Mouse (Mus musculus): ENCODE results near the gene Bst2.

The Bst2 gene

DNA sequence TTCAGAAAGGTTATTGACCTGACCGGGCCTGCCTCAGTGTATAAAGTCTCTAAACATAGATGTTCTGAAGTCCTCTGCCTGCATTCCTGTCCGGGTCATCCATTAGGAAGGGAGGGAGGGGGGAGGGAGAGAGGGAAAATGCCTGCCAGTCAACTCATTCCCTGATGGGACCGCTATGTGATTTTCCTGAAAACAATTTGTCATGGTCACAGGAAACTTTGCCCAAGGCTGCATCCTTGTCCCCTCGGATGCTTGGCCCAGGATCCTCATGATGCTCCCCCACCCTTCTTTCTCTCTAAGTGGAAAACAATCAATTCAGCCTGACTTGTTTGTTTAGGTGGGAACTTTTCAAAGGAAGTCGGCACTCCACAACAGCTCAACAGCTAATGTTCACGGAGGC, 20.5 kb downstream of the Bst2 start:
- no peak for DNase-seq

DNA sequence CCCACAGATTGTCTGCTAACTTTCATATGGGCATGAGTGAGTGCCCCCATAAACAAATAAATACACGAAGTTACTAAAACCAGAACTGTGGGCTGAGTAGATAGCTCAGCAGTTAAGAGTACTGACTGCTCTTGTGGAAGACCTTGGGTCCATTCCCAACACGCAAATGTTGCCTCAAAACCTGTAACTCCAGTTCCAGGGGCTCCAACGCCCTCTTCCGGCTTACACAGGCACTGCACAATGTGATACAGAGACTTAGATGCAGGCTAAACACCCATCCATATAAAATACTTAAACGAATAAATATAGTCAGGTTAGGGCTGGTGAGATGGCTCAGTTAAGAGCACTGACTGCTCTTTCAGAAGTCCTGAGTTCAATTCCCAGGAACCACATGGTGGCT, 22.2 kb downstream of the Bst2 start:
- DNase-seq: no peak

DNA sequence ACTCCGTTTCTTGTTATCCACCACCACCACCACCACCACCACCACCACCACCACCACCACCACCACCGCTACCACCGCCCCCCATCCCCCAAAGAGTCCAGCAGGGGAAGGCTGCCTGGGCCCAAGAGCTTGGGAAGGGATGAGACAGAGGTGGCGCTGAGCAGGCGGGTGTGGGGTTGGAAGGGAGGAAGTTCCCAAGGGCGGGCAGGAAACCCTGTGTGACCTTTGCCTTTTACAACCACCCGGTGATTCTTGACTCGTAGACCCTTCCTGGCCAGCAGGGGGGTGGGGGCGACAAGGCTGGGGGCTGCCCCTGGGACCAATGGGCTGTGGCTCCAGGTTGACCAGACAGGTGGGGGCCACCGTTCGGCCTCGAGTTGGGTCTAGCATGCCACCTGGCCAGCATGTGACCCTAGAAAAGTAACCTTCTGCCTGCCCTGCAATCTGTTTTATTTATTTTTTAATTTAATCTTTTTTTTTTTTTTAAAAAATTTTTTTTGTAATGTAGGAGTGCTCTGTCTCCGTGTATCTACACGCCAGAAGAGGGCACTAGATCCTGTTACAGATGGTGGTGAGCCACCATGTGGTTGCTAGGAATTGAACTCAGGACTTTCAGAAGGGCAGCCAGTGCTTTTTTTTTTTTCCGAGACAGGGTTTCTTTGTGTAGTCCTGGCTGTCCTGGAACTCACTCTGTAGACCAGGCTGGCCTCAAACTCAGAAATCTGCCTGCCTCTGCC, 24.1 kb downstream of the Bst2 start:
- no peak for DNase-seq

DNA sequence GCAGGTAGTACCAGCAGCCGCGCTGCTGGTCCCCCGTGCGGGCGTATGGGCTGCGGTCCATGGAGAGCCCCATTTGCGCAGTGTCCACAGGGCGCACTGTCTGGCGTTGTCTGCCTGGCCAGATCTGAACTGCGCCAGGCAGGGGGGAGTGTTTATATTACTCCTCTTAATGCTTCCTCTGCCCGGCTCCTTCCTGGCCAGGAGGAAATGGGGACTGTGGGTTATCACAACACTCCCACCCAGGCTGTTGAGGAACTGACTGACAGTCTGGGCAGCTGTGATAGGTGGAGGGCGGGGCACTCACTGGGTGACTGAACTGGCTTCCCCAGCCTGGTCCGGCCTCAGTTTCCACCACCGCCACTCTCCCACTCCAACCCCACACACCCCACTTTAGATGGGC, 25.6 kb downstream of the Bst2 start, which contains the start of gene Plvap:
Plvap (minus strand) TSS at position 109 of the 400 bp plus-strand sequence.
- DNase-seq: no peak

DNA sequence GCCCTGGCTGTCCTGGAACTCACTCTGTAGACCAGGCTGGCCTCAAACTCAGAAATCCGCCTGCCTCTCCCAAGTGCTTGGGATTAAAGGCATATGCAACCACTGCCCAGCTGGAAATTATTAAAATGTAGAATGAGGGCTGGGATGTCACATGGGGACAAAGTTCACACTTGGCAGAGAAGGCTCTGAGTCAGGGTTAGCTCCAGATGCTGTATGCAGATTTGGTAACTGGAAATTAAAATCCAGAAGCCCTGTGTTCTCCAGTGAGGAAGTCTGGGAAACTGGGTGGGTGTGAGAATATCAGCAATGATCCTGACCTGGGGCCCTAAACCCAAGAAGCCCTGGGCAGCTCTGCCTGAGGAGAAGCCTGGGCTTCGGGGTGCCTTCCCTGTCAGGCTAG, 27.9 kb downstream of the Bst2 start:
- no peak for DNase-seq

DNA sequence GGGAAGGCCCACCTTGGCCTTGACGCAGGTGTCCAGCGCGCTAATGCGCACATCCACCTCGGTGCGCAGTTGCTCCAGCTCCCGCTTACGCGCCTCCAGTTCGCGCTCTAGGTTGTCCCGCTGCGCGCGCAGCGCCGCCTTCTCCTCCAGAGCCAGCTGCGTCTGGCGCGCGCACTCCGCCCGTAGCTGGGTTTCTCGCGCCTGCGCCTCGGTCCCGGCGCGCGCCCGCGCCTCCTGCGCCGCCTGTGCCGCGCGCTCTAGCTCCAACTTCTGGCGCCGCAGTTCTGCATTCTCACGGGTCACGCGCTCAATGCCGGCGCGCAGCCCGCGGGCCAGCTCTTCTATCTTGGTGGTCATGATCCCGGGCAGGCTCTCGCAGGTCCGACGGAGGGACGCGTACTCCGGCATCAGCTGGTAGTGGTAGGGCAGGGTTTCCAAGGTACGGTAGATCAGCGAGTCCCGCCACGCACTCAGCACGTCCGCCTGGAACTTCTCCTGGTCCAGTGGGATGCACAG, 29.6 kb downstream of the Bst2 start:
- DNase-seq: peak; percentile 87

DNA sequence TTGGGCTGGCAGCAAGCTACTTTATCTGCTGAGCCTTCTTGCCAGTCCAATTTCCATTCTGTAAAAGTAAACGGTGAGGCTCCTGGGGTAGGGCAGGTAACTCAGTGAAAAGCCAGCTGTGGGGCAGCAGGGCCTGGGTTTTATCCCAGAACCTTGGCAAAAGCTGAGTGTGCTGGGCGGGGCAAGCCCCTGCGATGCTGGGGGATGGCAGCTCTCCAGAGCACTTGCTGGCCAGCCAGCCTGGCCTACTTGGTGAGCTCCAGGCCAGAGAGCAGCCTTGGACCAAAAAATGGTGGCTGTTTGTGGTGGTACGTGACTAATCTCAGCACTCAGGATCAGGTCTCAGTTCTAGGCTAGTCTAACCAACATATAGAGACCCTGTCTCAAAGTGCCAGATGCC, 31.3 kb downstream of the Bst2 start:
- DNase-seq: no peak

DNA sequence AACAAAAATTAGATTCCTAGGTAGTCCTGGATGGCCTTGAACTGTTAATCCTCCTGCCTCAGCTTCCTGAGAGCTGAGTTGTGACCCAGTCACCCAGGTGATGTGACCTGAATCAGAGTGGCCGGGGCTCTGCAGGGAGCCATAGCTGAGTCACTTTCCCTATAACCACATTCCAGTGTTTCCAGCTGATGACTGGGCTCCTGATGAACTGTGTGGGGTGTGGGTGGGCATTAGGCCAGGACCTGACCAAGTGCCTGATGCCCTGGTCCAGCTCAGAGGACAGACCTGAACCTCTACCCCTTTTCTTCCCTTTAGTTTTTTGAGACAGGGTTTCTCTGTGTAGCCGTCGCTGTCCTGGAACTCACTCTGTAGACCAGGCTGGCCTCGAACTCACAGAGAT, 31.9 kb downstream of the Bst2 start:
- DNase-seq: no peak

DNA sequence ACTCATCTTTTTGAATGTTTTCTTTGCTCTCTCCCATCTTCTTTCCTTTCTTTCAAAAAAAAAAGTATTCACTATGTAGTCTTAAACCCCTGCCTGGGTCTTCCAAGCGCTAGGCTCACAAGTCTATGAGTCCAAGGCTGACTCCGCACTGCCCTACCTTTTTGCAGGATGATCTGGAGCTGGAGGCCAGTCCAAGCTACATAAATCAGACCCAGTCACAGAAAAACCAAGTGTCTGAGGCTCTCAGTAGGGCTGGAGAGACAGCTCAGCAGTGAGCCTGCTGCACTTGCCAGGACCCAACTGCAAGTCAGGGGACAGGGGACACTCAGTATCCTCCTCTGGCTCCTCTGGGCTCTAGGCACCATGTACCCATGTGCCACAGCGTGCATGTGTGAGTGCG, 32.9 kb downstream of the Bst2 start:
- DNase-seq: no peak

DNA sequence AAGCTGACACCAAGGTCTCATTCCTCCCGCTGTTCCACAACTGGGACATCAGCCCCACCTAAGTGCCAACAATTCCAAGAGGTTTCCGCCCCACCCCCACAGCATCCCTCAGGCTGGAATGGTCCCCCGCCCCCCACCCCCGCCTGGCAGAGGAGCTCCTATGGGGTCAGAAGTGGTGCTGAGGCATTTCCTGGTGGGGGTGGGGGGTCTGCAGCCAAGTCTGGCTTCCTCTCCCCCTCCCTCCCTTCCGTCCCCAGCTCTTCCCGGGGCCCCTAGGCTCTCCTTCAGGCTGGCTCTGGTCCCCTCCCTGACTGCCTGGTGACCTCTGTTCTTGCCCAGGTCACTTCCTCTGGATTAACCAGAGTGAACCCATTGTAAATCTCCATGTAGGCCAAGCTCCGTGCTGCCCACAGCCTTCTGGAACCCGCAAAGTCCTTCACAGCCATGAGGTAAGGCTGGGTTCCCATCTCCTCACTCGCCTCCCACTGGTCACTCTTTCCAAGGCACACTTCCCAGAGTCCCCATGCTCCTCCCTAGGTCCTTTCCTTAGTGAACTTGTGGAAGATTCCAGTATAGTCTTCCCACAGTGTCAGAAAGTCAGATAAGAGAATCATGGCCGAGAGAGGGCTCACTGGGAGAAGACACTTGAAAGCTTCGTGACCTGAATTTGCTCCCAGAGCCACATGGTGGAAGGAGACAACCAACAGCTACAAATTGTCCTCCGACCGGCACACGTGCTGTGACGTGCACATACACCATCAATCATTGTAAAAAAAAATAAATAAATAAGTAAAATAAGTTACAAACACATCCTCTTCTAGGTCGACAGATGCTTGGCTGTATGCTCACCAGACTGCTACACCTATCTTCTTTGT, 38.2 kb downstream of the Bst2 start:
- no peak for DNase-seq

DNA sequence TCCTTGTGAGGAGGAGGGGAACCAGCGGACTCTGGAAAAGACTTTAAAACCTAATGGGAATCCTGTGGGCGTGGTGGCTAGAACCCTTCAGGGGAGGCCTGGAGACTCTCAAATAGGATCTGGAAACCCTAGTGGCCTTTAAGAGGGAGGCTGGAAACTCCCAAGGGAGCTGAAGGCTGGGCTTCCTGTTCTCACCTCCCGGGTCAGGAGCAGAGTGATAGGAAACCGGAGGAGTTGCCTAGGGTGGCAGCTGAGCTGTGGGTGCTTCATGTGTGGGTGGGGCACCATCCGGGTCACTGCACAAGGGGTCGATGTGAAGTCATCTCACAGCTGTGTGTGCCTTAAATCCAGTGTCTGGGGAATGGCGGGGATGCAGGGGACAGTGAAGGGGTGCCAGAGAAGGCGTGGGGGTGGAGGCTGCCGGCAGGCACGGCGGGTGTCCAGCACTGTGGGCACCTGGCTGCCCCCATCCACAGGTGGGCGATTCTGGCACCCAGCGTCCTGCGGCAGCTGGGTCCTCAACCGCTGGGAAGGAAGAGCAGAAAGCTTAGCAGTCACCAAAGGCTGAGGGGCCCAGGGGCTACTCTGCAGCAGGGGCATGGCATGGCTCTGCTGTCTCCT, 39.3 kb downstream of the Bst2 start:
- no peak for DNase-seq

DNA sequence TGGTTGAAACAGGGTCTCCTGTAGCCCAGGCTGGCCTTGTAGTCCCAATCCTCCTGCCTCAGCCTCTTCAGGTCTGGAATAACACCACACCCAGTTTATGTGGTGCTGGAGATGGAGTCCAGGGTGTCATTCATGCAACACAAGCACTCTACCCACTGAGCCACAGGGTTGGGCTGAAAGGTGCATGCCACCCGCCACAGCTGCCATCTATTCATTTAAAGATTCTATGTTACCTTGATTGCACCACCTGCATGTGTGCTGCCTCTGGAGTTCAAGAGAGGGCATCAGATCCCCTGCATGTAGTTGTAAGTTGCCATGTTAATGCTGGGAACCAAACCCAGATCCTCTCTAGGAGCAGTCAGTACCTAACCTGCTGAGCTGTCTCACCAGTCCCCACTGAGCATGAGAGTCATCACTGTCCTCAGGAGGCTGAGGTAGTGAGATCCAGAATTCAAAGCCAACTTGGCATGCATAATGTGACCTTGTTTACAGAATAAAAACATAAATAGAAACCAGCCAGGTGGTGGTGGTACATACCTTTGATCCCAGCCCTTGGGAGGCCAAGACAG, 40.1 kb downstream of the Bst2 start:
- no peak for DNase-seq

DNA sequence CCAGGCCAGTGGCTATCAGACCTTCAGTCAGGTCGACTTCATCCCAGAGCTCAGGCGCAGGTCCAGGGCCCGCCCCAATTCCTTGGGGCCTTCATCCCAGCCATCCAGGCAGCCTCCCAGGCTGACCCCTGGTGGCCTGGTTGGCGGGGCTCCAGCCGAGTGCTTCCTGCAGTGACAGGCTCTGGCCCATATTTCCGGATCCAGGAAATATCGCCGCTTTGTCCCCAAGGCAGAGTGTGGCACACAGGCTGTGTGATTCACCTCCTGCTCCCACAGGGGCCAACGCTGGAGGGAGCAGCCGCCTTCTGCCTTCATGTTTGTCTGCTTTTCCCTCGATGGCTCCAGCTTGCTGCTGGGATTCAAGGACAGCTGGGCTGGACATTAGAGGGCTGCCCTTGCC, 40.8 kb downstream of the Bst2 start:
- DNase-seq: peak; percentile 61

DNA sequence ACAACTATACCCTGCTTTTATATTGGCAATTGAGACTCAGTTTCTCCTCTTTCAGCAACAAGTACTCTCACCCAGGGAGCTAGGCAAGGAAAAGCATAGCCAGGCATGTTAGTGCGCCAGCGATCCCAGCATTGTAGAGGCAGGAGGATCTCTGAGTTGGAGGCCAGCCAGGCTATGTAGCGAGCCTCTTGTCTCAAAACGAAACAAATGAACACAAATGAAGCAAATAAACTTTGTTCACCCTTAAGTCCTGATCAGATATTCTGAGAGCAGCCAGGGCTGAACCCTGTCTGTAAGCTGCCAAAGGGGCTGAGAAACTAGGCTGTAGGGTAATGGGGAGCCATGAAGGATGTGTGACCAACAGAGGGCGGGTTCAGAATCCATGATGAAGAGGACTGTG, 41.4 kb downstream of the Bst2 start:
- no peak for DNase-seq

DNA sequence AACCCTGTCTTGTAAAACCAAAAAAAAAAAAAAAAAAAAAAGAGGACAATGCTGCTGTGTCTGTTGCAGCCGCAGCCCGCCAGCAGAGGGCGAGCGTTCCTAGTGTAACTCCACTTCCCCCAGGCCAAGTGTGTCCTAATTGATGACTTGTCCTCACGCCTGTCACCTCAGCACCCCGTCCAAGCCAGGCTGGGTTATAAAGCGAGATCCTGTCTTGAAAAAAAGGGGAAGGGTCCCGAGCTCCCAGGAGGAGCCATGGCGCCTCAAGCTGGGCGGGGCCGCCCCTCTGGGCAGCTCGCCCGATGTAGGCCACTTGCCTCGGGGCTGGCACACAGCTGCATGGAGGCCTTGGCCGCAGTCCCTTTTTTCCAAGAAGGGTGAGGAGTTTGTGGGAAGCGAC, 42.2 kb downstream of the Bst2 start:
- peak; percentile 87 for DNase-seq

DNA sequence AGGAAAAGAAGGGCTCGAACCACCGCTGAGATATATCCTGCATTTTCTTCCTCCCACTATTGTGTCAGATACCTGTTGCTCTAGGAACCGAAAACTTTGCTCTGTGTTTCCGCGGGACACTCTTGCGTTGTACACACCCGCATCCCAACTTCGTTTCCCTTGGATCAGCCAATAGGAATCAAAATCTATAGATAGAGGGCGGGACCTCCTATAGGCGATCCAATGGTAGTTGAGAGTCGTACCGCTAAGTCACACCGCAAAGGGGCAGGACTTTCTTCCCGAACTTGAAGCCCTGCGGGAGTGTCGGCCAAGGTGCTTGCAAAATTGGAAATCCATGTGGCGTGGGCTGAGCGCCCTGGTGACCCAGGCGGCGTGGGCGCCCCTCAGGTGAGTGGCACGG, 48.8 kb downstream of the Bst2 start:
- peak; percentile 68 for DNase-seq

DNA sequence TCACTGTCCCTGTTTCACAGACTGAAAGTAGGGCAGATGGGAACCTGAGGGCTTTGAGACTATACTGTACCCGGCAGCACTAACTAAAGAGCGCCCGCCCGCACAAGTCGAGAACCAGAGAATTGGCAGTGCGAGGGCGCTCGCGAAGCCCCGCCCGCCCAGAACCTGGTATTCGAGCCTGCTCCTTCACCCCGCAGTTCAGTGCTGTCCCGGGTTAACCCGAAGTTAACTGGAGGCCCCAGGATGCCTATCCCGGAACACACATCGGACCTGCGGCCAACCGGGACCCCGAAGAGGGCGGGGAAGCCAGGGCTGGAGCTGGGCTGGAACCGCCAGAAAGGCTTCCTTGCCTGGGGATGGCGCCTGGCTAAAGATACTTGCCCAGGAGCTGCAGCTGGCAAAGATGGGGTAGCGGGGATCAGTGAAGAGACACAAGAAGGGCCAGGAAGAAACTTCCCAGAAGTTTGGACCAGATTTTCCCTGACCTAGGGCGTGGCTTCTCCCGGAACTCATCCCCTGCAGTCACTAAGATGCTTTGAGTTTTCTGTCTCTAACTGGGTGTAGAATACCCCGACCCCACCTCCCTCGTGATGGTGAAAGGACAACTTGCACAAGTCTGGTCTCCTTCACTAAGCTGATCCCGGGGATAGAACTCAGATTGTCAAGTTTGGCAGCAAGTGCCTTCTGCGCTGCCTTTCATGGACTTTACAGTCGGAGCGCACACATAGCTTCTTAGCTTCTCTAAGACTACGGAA, 49.4 kb downstream of the Bst2 start, which contains the start of gene Gtpbp3:
Gtpbp3 (plus strand) TSS at position 413 of the 755 bp plus-strand sequence.
- DNase-seq: peak; percentile 74

DNA sequence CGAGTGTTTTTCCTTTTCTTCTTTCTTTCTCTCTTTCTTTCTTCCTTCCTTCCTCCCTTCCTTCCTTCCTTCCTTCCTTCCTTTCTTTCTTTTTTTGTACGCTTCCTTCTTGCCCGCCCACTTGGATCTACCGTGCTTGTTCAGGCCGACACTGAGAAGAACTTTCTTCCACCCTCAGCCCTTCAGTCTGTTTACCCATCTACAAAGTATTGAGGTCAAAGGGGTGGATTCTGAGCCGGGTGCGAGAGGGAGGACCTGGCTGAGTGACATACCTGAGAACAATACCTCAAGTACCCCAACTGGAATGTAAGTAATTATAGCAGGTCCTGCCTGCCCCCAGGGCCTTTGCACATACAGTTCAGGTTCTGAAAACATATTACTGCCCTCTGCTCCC, 51.1 kb downstream of the Bst2 start:
- DNase-seq: no peak

DNA sequence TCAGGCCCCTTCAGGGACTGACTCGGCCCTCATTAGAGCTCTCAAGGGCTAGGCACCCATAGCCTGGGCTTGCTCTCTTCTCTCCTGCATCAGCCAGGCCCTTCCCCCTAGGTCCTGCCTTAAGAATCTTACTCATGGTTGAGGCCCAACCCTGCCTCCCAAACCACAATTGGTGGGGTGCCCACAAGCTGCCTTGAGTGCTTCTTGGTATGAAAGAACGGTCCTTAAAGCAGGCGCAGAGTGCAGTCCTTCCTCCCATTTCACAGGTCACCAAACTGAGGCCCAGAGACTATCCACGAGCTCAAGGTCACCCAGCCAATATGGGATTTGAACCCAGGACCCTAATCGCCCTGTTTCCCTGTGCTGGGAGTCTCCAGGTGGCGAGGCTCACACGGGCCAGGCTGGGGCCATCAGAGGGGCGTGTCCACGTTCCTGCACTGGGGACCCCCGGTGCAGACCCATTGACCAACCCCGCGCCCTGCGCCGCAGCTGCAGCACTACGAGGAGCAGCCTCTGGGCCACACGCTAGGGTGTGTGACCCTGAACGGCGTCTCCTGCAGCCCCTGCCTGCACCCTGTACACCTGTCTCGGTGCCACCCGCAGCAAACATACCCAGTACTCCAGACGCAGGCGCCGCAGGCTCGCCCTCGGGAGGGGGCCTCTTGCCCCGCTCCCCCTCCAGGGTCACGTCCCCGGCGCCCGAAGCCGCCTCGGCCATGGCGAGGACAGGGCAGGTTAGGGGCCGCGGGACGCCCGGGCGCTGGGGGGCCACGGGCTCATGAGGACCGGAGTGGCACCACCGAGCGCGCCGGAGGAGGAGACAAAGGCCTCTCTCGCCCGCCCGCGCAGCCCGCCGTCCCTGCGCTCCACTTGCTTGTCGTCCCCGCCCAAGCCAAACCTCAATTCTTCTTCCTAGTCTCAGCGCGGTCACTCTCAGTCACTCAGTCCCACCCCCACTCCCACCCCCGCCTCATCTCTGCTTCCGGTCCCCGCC, 51.8 kb downstream of the Bst2 start, which contains the start of gene Ano8:
Ano8 (minus strand) TSS at position 822 of the 994 bp plus-strand sequence.
- DNase-seq: peak; percentile 87

DNA sequence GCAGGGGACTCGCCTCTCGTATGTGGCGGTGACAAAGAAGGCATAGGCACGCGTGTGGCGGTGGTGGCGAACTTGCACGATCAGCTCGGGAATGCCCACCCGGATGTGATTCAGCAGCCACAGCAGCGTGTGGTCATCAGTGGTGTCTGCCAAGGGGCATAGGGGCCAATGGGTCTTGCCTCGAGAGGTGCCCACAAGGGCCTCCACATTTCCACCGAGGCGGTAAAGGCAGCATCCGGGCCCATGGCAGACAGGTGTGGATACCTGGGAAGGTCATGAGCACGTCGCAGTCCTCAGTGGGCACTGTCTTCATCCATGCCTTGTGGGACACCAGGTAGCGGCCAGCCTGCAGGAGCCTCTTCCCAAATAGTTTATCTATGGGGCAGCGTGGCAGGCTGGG, 52.5 kb downstream of the Bst2 start:
- DNase-seq: no peak

Measured in right cerebral cortex, postnatal 14 days (tissue).